Mouse (Mus musculus): ENCODE measurements around the gene Fbp2. TPM values are rescaled to one million over a fixed set of nuclear protein-coding genes. Genes with fewer than 3 reads are reported as not detected.
A peak's percentile ranks its signal among the peaks of the same experiment; 100 is the strongest.

The Fbp2 gene
- polyA plus RNA-seq, 1 experiment from 2014 or later: 0.45 TPM

- no peaks in the 10 kb centered on the region for H3K27me3 ChIP-seq (ENCODE audit: control insufficient read depth, insufficient read depth, low read length)
- H3K9ac ChIP-seq (ENCODE audit: low read length): no peak overlapping the region
- H3K4me1 ChIP-seq (ENCODE audit: control insufficient read depth in 2 of 2, insufficient read depth in 2 of 2, low read length in 2 of 2): peaks cover 0 to 3% of the 10 kb centered on the region in 2 experiments; a peak in 1 of 4 replicates
- no peaks in the 10 kb centered on the region for H3K36me3 ChIP-seq (ENCODE audit: control insufficient read depth, insufficient read depth, low read length)
- no peak for ATAC-seq (ENCODE audit: insufficient number of reproducible peaks, insufficient read depth, low FRiP score, low read depth)
- H3K27ac ChIP-seq (replicated peaks in 1 of 2; ENCODE audit: control insufficient read depth in 1 of 2, insufficient read depth in 1 of 2, low read depth in 2 of 2, low read length in 2 of 2): no peak overlapping the region
- no peaks in the 10 kb centered on the region for H3K9me3 ChIP-seq (ENCODE audit: control insufficient read depth, low read length)
- H3K4me2 ChIP-seq (ENCODE audit: low read length): no peak overlapping the region
- WGBS: 45% methylated on average over 6 of the region's 6 CpGs
- no peak overlapping the region for H3K4me3 ChIP-seq (ENCODE audit: control insufficient read depth in 1 of 2, insufficient read depth in 1 of 2, low read depth in 1 of 2, low read length in 2 of 2)
These were observed 21.2 kb upstream of the Fbp2 start for GRCm38 (mm10) chr13:62879411-62879810.

- H3K27me3 ChIP-seq (ENCODE audit: control insufficient read depth, insufficient read depth, low read length): no peaks in the 10 kb centered on the region
- H3K36me3 ChIP-seq (ENCODE audit: control insufficient read depth, insufficient read depth, low read length): no peaks in the 10 kb centered on the region
- no peak overlapping the region for H3K9ac ChIP-seq (ENCODE audit: low read length)
- no peak for ATAC-seq (ENCODE audit: insufficient number of reproducible peaks, insufficient read depth, low FRiP score, low read depth)
- no peak overlapping the region for H3K4me3 ChIP-seq (ENCODE audit: control insufficient read depth in 1 of 2, insufficient read depth in 1 of 2, low read depth in 1 of 2, low read length in 2 of 2)
- H3K4me2 ChIP-seq (ENCODE audit: low read length): 0 out of 2 replicates have a peak overlapping the region, but pooled peaks have one; percentile 11
- H3K27ac ChIP-seq (replicated peaks in 1 of 2; ENCODE audit: control insufficient read depth in 1 of 2, insufficient read depth in 1 of 2, low read depth in 2 of 2, low read length in 2 of 2): no peak overlapping the region
- 9% methylated on average over 5 of the region's 5 CpGs for WGBS
- H3K9me3 ChIP-seq (ENCODE audit: control insufficient read depth, low read length): no peaks in the 10 kb centered on the region
- peaks cover 0 to 3% of the 10 kb centered on the region in 2 experiments; a peak in 1 of 4 replicates for H3K4me1 ChIP-seq (ENCODE audit: control insufficient read depth in 2 of 2, insufficient read depth in 2 of 2, low read length in 2 of 2)
These were observed 19.0 kb upstream of the Fbp2 start for GRCm38 (mm10) chr13:62877247-62877646.

GRCm38 (mm10) chr13:62876111-62876510 is 17.9 kb upstream of the Fbp2 start:
- WGBS: 83% methylated on average over 1 of the region's 1 CpGs
- H3K4me1 ChIP-seq (ENCODE audit: control insufficient read depth in 2 of 2, insufficient read depth in 2 of 2, low read length in 2 of 2): 0 out of 4 replicates have a peak, but pooled peaks cover 0 to 3% of the 10 kb centered on the region in 2 experiments
- no peaks in the 10 kb centered on the region for H3K36me3 ChIP-seq (ENCODE audit: control insufficient read depth, insufficient read depth, low read length)
- H3K27me3 ChIP-seq (ENCODE audit: control insufficient read depth, insufficient read depth, low read length): no peaks in the 10 kb centered on the region
- no peaks in the 10 kb centered on the region for H3K9me3 ChIP-seq (ENCODE audit: control insufficient read depth, low read length)
- no peak overlapping the region for H3K4me2 ChIP-seq (ENCODE audit: low read length)
- H3K27ac ChIP-seq (replicated peaks in 1 of 2; ENCODE audit: control insufficient read depth in 1 of 2, insufficient read depth in 1 of 2, low read depth in 2 of 2, low read length in 2 of 2): no peak overlapping the region
- no peak overlapping the region for H3K4me3 ChIP-seq (ENCODE audit: control insufficient read depth in 1 of 2, insufficient read depth in 1 of 2, low read depth in 1 of 2, low read length in 2 of 2)
- H3K9ac ChIP-seq (ENCODE audit: low read length): no peak overlapping the region
- no peak for ATAC-seq (ENCODE audit: insufficient number of reproducible peaks, insufficient read depth, low FRiP score, low read depth)

GRCm38 (mm10) chr13:62872252-62872651 is 14.0 kb upstream of the Fbp2 start:
- H3K27me3 ChIP-seq (ENCODE audit: control insufficient read depth, insufficient read depth, low read length): no peaks in the 10 kb centered on the region
- H3K4me2 ChIP-seq (ENCODE audit: low read length): no peak overlapping the region
- 66% methylated on average over 3 of the region's 3 CpGs for WGBS
- no peaks in the 10 kb centered on the region for H3K9me3 ChIP-seq (ENCODE audit: control insufficient read depth, low read length)
- no peak overlapping the region for H3K9ac ChIP-seq (ENCODE audit: low read length)
- H3K27ac ChIP-seq (replicated peaks in 1 of 2; ENCODE audit: control insufficient read depth in 1 of 2, insufficient read depth in 1 of 2, low read depth in 2 of 2, low read length in 2 of 2): no peak overlapping the region
- 0 out of 4 replicates have a peak, but pooled peaks cover 0 to 2% of the 10 kb centered on the region in 2 experiments for H3K4me1 ChIP-seq (ENCODE audit: control insufficient read depth in 2 of 2, insufficient read depth in 2 of 2, low read length in 2 of 2)
- no peaks in the 10 kb centered on the region for H3K36me3 ChIP-seq (ENCODE audit: control insufficient read depth, insufficient read depth, low read length)
- ATAC-seq (ENCODE audit: insufficient number of reproducible peaks, insufficient read depth, low FRiP score, low read depth): no peak
- no peak overlapping the region for H3K4me3 ChIP-seq (ENCODE audit: control insufficient read depth in 1 of 2, insufficient read depth in 1 of 2, low read depth in 1 of 2, low read length in 2 of 2)

GRCm38 (mm10) chr13:62870605-62871004 is 12.4 kb upstream of the Fbp2 start:
- no peaks in the 10 kb centered on the region for H3K9me3 ChIP-seq (ENCODE audit: control insufficient read depth, low read length)
- no peaks in the 10 kb centered on the region for H3K4me1 ChIP-seq (ENCODE audit: control insufficient read depth in 2 of 2, insufficient read depth in 2 of 2, low read length in 2 of 2)
- H3K27me3 ChIP-seq (ENCODE audit: control insufficient read depth, insufficient read depth, low read length): no peaks in the 10 kb centered on the region
- H3K36me3 ChIP-seq (ENCODE audit: control insufficient read depth, insufficient read depth, low read length): no peaks in the 10 kb centered on the region
- 73% methylated on average over 2 of the region's 2 CpGs for WGBS
- no peak overlapping the region for H3K27ac ChIP-seq (replicated peaks in 1 of 2; ENCODE audit: control insufficient read depth in 1 of 2, insufficient read depth in 1 of 2, low read depth in 2 of 2, low read length in 2 of 2)
- H3K4me2 ChIP-seq (ENCODE audit: low read length): no peak overlapping the region
- ATAC-seq (ENCODE audit: insufficient number of reproducible peaks, insufficient read depth, low FRiP score, low read depth): no peak
- no peak overlapping the region for H3K9ac ChIP-seq (ENCODE audit: low read length)
- no peak overlapping the region for H3K4me3 ChIP-seq (ENCODE audit: control insufficient read depth in 1 of 2, insufficient read depth in 1 of 2, low read depth in 1 of 2, low read length in 2 of 2)

- no peaks in the 10 kb centered on the region for H3K4me1 ChIP-seq (ENCODE audit: control insufficient read depth in 2 of 2, insufficient read depth in 2 of 2, low read length in 2 of 2)
- ATAC-seq (ENCODE audit: insufficient number of reproducible peaks, insufficient read depth, low FRiP score, low read depth): no peak
- H3K27ac ChIP-seq (replicated peaks in 1 of 2; ENCODE audit: control insufficient read depth in 1 of 2, insufficient read depth in 1 of 2, low read depth in 2 of 2, low read length in 2 of 2): no peak overlapping the region
- no peaks in the 10 kb centered on the region for H3K36me3 ChIP-seq (ENCODE audit: control insufficient read depth, insufficient read depth, low read length)
- no peaks in the 10 kb centered on the region for H3K27me3 ChIP-seq (ENCODE audit: control insufficient read depth, insufficient read depth, low read length)
- no peaks in the 10 kb centered on the region for H3K9me3 ChIP-seq (ENCODE audit: control insufficient read depth, low read length)
- H3K4me3 ChIP-seq (ENCODE audit: control insufficient read depth in 1 of 2, insufficient read depth in 1 of 2, low read depth in 1 of 2, low read length in 2 of 2): no peak overlapping the region
- H3K4me2 ChIP-seq (ENCODE audit: low read length): no peak overlapping the region
- no peak overlapping the region for H3K9ac ChIP-seq (ENCODE audit: low read length)
- WGBS: 71% methylated on average over 4 of the region's 4 CpGs
These were observed 8.6 kb upstream of the Fbp2 start for GRCm38 (mm10) chr13:62866817-62867216.

- ATAC-seq (ENCODE audit: insufficient number of reproducible peaks, insufficient read depth, low FRiP score, low read depth): no peak
- Histone ChIP-seq H3K27me3 (ENCODE audit: control insufficient read depth, insufficient read depth, low read length) (no peaks in the 10 kb centered on the region), H3K4me3 (ENCODE audit: control insufficient read depth in 1 of 2, insufficient read depth in 1 of 2, low read depth in 1 of 2, low read length in 2 of 2) (no peak overlapping the region)
These were observed 7.6 kb upstream of the Fbp2 start for GRCm38 (mm10) chr13:62865651-62866315.

GRCm38 (mm10) chr13:62863771-62864170 is 5.5 kb upstream of the Fbp2 start:
- Histone ChIP-seq H3K9ac (ENCODE audit: low read length) (no peak overlapping the region), H3K4me2 (ENCODE audit: low read length) (no peak overlapping the region), H3K27me3 (ENCODE audit: control insufficient read depth, insufficient read depth, low read length) (no peaks in the 10 kb centered on the region), H3K27ac (replicated peaks in 1 of 2; ENCODE audit: control insufficient read depth in 1 of 2, insufficient read depth in 1 of 2, low read depth in 2 of 2, low read length in 2 of 2) (no peak overlapping the region), H3K9me3 (ENCODE audit: control insufficient read depth, low read length) (no peaks in the 10 kb centered on the region), H3K4me3 (ENCODE audit: control insufficient read depth in 1 of 2, insufficient read depth in 1 of 2, low read depth in 1 of 2, low read length in 2 of 2) (no peak overlapping the region), H3K4me1 (ENCODE audit: control insufficient read depth in 2 of 2, insufficient read depth in 2 of 2, low read length in 2 of 2) (no peaks in the 10 kb centered on the region; a peak in 1 of 4 replicates), H3K36me3 (ENCODE audit: control insufficient read depth, insufficient read depth, low read length) (no peaks in the 10 kb centered on the region)
- ATAC-seq (ENCODE audit: insufficient number of reproducible peaks, insufficient read depth, low FRiP score, low read depth): no peak
- WGBS: 56% methylated on average over 6 of the region's 6 CpGs

More at GRCm38 (mm10) chr13:62865651-62866315, 7.6 kb upstream of the Fbp2 start:
- Histone ChIP-seq H3K36me3 (ENCODE audit: control insufficient read depth, insufficient read depth, low read length) (no peaks in the 10 kb centered on the region), H3K4me2 (ENCODE audit: low read length) (no peak overlapping the region), H3K27ac (replicated peaks in 1 of 2; ENCODE audit: control insufficient read depth in 1 of 2, insufficient read depth in 1 of 2, low read depth in 2 of 2, low read length in 2 of 2) (peak overlapping the region; percentile 12 to 20; a peak in 3 of 4 replicates), H3K9ac (ENCODE audit: low read length) (no peak overlapping the region), H3K4me1 (ENCODE audit: control insufficient read depth in 2 of 2, insufficient read depth in 2 of 2, low read length in 2 of 2) (no peaks in the 10 kb centered on the region), H3K9me3 (ENCODE audit: control insufficient read depth, low read length) (no peaks in the 10 kb centered on the region)
- WGBS: 69% methylated on average over 11 of the region's 11 CpGs

Measured in heart, embryonic 14.5 days (tissue).